Mouse (Mus musculus): ENCODE results near the gene Hist1h4h.

Gene Hist1h4h

DNA sequence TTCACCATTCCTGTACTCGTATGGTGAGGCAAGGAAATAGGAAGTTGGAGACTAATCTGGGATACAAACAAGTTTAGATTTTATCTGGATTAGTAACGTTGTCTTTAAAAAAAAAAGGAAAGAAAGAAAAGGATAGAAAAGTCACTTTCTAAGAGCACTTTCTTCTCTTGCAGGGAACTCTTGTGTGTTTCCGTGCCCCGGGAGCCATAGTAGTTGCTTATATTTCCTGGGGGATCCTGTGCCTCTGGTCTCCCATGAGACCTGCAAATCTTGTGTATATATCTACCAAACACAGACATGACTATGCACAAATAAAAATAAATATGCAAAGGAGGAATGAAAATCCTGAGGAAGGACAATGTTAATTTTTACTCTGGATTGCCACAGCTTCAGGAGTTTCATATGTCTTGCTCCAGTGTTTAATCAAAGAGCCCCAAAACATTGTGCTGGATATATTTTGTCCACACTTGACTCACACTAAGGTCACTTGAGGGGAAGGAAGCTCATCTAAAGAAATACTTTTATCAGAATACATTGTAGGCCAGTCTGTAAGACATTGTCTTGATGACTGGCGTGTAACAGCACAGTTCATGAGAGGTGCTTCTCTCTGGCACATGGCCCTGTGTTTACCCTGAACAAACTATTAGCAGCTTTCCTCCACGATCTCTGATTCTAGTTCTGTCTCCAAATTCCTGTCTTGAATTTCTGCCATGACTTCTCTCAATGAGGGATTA, 46.2 kb downstream of the Hist1h4h start:
- DNase-seq, result no peak

GRCm38 (mm10) chr13:23577835-23578234, 47.0 kb downstream of the Hist1h4h start:
- DNase-seq, result no peak
